Mouse (Mus musculus): Measurements from ENCODE around the gene Gm21788.
"Not testable (repeated sequence)": the region's sequence is repeated elsewhere in the genome, so short reads cannot be mapped to it uniquely, and the experiment has no call there.

Gene Gm21788

GRCm38 (mm10) chrY:7404710-7405109 is at the start of gene Gm21788:
Gene Gm21788 (plus strand): TSS chrY:7405010.
- not testable (repeated sequence) for DNase-seq (ENCODE audit: low spot score)
